Mouse (Mus musculus) megakaryocyte, embryonic 14.5 days (primary cell): ENCODE measurements around the gene Sphk2.

Source experiments
- FLI1 ChIP-seq: IDR thresholded peaks from 2 replicates; pipeline ENCODE4 v1.6.1; 2012; ENCODE audit warnings: low read length, inconsistent platforms, mixed read lengths
- GATA1 ChIP-seq: IDR thresholded peaks from 3 replicates; pipeline ENCODE4 v1.6.1; 2012; ENCODE audit warnings: mixed read lengths, low read length, inconsistent platforms, borderline replicate concordance

DNA sequence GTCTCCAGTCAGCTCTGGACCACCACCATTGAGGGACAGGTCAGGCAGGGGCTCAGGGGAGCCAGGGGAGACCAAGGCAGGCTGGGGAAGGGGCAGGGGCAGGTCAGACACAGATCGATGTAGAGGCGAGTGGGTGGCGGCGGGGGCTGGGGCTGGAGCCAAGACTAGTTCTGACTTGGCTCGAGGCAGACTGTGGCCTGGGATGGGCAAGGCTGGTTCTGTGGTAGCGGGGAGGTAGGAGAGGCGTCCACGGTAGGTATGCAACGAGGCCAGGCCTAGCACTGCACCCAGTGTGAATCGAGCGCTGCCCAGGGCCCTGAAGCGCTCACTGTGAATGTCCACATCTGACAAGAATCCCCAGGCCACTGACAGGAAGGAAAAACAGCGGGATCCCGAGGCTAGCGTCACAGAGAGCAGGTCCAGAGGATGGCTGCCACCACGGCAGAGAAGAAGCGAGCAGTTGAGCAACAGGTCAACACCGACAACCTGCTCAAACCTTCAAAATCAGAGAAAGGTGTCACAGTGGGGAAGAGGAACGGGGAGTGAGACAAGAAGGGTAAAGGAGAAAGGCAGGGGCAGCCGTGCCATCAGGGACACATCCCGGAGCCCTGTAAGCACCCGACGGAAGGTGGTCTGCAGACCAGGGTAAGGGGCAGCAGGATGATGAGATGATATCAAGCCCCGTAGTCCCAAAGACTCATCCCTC lies 6.3 kb downstream of the Sphk2 start:
- TF ChIP-seq GATA1 (no peak), FLI1 (no peak)
